Mouse (Mus musculus) megakaryocyte, embryonic 14.5 days (primary cell): ENCODE data around the gene Nceh1.

Source experiments
- FLI1 ChIP-seq: IDR thresholded peaks from 2 replicates; pipeline ENCODE4 v1.6.1; 2012; ENCODE audit warnings: low read length, inconsistent platforms, mixed read lengths
- GATA1 ChIP-seq: IDR thresholded peaks from 3 replicates; pipeline ENCODE4 v1.6.1; 2012; ENCODE audit warnings: mixed read lengths, low read length, inconsistent platforms, borderline replicate concordance

GRCm38 (mm10) chr3:27272926-27273745 lies 90.4 kb downstream of the Nceh1 start:
- TF ChIP-seq GATA1 = no peak
- no peak for TF ChIP-seq FLI1
